Mouse (Mus musculus) small intestine, adult 2 months (tissue): ENCODE data around the gene Mcub.

Source experiments
- CTCF ChIP-seq: fragments of 200-500 bp; IDR thresholded peaks from 2 replicates; pipeline ENCODE4 v1.5.1; 2012; ENCODE audit warnings: low read depth, mild to moderate bottlenecking, control low read depth, inconsistent platforms, low read length, moderate library complexity, mixed read lengths; ENCODE audit not compliant: insufficient replicate concordance, insufficient read length; ENCODE audit errors: extremely low read depth
- POLR2A ChIP-seq: fragments of 200-500 bp; IDR thresholded peaks from 2 replicates; pipeline ENCODE4 v1.6.1; 2012; ENCODE audit warnings: low read depth, mild to moderate bottlenecking, control low read depth, inconsistent platforms, low read length, moderate library complexity

DNA sequence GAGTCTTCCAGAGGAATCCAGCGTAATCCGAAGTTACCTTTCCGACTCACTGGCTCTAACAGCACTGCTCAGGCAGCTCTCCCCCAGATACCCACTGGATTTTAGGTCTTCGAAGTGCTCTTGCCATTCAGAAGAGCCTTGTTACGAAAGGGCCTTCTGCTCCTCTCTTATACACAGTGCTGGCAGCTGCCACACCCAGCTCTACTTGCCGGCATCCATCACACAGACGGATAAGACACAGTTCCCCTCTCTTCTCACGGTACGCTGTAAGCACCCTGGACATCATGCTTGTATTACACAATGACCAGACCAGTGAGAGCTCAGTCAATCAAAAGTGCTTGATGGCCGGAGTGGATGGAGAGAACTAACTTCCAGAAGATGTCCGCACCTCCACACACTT is 11.8 kb upstream of the Mcub start:
- TF ChIP-seq POLR2A (no peak), CTCF (no peak)
